Mouse (Mus musculus) left cerebral cortex, postnatal 36 days (tissue): Measurements from ENCODE around the gene St8sia6. TPM values are rescaled to one million over a fixed set of nuclear protein-coding genes. Genes with fewer than 3 reads are reported as not detected.

Experiments
- DNase-seq, 2 experiments: peaks; one replicate each; pipeline ENCODE4 v3.0.0; 2021 to 2022; ENCODE audit warnings: low spot score in 2 of 2, mixed read lengths in 1 of 2
- intact Hi-C: fragments of 180-260 bp; cut with DNase I; formaldehyde crosslinking; loops from one replicate; pipeline ENCODE4 v1.15.1; 2025
- total RNA-seq, 2 experiments: library from RNA; stranded (reverse); gene quantifications; 2 replicates each; pipeline ENCODE4 v1.2.3; 2021

St8sia6 gene
- total RNA-seq, 2 experiments from 2014 or later = 0.67 to 1.4 TPM

DNA sequence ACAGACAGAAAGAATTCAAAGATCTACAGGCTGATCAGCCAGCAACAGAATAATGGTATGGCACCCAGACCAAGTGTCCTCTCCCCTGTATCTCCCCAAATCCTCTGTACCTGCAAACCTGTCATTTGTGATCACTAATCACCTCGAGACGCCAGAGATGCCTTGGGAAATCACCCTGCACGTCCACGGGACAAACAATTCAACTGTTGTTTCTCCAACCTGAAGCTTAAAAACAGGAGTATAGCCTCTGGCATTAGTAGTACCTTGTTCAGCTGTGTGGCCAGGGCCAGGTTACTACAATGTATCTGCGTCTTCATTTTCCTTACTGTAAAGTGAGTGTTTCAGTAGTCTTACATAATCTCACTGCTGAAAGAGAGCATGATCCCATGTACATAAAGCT is 25.3 kb downstream of the St8sia6 start:
- DNase-seq = no peak
- intact Hi-C loops = no loop called here

DNA sequence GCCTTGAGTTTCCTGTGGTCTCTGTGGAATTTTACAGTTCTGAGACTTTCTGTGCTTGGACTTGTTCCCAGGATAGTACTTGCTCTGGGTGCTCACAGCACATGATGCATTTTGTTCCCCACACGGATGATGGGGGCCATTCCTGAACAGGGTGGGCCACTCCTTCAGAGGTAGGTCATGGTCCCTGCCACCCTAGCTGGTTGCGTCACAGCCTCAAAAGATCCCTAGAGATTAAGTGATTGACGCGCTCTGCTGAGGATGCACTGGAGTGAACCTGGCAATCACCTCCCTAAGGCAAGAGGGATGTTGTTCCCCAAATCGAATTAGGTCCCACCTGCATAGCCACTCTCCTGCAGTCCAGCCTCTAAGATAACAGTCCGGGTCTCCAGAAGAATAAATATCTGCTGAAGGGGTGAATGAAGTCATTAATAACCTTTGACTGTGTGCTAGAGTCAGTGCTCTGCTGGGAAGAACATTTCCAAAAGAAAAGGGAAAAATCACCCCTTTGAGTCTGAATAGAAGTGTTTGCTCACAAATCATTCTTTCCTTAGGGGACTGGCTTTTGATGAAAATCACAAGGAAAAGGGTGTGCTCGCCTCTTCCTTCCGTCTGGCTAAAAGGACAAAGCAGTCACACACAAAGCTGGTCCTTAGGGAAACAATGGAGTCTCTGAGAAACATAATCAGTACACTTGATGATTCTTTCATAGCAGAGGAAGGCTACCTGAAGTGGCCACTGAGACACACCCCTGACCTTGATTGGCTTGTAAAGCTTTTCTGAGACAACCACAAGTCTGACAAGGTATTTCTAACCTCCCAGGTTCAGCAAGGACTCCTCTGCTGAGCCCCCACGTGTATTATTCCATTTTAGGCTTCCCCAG is 26.1 kb downstream of the St8sia6 start:
- no peak for DNase-seq
- intact Hi-C loops = no loop called here

DNA sequence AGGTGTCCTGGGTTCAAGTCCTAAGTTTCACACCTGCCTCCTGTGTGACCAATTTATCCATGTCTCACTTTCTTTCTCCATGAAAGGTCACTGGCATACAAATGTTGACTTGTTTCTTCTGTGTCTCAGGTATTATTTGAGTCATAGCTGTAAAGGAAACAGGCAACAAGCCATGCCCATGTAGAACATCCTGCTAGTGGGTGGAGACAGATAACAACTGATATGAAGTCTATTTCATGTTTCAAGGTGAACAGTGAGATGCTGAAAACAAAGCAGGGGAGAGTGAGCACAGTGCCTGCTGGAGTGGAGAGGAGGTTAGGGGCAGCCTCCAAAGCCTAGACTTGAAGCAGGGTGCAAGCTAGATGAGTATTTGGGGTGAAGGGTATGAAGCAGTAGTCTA is 33.5 kb downstream of the St8sia6 start:
- intact Hi-C loops = no loop called here
- DNase-seq = no peak

DNA sequence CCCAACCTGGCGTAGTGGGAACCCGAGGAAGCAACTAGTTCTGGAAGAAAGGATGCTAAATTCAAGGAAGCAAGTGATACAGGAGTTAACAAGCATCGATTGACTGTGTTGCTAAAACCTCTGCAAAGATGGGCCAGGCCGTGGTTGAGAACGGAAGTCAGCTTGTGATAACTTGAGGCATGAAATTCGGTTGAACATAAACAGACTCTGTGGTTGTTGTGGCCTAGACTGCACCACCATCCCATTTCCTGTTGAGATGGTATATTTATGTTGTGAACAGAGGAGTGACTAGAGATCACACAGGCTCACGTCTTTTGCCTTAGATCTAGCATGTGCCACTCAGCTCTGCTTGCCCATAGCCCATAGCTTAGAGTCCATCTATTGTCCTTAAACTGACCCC is 36.5 kb downstream of the St8sia6 start:
- DNase-seq = no peak
- intact Hi-C loops = no loop called here

DNA sequence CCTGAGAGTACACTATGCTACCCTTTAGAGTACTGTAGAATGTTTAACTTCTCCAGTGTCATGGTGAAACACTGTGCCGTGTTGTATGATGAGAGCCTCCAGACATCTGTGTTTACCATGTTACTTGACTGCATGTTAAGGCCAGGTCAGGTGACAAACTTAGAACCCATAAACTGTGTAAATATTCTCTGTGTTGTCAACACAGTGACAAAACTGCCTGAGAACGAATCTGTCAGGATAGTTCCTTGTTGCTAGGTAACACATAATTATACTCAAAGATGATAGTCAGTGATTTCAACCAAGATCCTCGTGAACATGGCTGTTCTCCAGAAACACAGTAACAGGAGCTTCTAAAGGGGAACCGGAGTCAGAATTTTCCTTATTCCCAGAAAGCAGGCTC is 38.1 kb downstream of the St8sia6 start:
- DNase-seq = no peak
- intact Hi-C loops = no loop called here

DNA sequence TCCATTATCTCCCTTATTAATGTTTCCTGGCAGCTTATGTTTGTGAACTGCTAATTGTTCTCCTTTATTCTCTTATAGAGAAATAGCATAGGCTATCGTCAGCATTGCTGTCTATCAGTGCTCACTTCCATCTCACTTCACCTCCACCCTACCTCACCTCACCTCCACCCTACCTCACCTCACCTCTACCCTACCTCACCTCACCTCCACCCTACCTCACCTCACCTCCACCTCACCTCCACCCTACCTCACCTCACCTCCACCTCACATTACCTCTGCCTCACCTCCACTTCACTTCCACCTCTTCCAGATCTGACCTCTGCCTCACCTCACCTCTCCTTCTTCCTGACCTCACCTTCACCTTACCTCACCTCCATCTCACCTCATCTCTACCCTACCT is 42.2 kb downstream of the St8sia6 start:
- intact Hi-C loops = no loop called here
- DNase-seq = no peak

DNA sequence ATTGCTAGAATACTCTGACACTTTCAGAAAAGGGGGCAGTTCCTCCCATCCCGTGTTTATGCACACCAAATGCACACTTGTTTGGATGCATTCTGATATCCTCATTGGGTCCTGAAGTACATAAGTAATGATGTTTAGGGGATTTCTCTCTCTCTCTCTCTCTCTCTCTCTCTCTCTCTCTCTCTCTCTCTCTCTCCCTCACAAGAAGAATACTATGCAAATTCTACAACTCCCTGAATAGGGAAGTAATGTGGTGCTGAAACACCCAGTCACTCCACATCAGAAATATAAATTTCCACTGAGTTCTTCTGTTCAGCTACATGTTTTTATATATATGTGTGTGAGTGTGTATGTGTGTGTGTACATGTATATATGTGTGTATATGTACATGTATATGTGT is 43.1 kb downstream of the St8sia6 start:
- intact Hi-C loops = no loop called here
- no peak for DNase-seq

DNA sequence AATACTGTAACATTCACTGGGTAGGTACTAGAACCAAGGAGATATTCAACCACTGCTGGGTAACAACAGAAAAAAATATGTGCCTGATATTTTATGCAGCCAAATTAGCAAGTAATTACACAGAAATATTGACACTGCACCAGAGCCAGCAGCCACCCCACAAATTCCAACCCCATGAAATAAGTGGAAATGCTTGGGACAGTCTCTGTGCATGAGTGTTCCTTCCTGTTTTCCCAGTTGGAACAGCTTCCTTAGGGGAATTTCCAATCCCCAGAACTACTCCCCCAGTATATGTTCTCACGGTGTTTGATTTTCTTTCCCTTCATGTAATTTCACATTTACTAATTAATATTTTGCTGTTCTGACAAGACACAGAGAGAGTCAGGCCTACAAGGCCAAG is 43.8 kb downstream of the St8sia6 start:
- no peak for DNase-seq
- intact Hi-C loops = no loop called here

DNA sequence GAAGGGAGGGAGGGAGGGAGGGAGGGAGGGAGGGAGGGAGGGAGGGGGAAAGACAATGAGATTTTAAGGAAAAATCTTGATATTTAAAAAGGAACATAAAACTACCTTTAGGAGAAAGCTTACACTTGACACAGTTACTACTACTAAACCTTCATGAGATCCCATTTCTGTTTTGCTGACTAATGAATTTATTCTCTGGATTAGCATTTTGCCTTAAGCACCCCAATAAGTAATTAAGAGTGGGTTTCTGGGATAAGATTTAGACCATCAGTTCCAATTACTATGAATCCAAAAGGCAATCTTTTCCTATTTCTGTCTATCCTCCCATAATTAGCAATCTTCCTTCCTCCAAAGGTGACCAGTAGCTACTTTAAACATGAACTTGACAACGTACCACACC is 44.7 kb downstream of the St8sia6 start:
- no peak for DNase-seq
- intact Hi-C loops = no loop called here

DNA sequence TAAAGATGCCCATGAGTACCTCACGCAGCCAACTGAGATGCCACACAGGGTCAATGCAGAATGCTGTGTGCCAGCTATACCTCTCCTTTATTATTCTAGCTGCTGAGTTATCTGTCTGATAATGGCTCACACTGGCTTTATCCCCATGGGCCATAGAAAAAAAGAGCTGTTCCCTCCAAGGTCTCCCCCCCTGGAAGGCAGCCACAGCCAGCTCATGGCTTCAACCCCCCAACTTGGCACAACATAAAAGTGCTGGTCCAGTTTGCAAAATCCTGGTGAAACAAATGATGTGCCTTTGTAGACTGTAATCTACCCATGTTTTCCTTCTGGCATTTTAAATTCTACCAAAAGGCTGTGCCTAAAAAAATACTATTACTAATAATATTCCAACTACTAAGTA is 46.3 kb downstream of the St8sia6 start:
- intact Hi-C loops = no loop called here
- no peak for DNase-seq

DNA sequence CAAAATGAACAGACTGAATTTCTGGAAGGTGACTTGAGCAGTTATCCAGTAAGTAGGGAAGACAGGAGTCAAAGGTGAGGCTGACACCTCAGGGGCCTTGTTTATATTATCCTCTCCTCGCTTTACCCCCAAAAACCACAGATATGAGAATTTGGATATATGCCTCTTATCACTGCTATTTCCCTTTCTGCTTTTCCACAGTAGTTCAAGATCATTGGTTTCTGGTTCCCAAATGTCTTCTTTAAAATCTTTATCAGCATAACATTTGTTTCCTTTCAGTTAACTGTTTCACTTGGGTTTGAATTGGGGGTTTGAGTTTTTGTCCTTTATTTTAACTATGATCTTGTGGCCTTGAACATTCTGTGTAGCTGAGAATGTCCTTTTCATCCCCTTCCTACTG is 47.8 kb downstream of the St8sia6 start:
- intact Hi-C loops = no loop called here
- DNase-seq = no peak

DNA sequence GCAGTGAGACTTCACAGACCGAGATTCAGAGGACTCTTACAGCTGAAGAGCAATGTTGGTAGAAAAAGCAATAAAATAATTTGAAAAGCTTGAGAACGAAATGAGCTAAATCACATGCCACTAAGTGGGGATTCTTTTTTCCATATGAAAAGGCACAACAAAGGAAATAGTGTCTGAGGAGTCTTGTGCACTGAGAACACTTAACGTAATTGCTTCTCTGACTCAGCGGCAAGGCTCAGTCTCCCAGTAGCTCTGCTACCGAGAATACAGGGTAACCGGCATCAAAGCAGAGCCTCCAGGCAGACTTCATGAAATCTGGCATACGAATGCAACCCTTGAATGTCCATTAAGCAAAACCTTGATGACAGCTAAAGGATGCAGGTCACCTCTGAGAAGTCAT is 55.2 kb downstream of the St8sia6 start:
- intact Hi-C loops = no loop called here
- DNase-seq = no peak

DNA sequence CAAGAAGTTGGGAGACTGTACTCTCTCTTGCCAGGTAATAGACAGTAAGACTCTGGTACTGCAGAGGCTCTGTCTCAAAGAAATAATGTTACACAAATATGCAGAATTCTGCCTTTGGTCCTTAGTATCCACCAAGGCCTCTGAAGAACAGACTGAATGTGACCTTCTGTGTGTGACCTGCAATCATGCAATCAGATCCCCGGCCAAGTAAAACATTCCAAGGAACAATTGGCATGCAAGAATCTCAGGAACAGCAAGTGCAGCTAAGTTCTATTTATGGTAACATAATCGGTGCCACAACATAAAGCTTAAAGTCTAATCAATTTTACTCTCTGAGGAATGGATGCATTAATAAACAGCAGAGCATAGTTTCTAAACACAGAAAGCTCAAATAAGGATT is 66.0 kb downstream of the St8sia6 start:
- no peak for DNase-seq
- intact Hi-C loops = no loop called here

DNA sequence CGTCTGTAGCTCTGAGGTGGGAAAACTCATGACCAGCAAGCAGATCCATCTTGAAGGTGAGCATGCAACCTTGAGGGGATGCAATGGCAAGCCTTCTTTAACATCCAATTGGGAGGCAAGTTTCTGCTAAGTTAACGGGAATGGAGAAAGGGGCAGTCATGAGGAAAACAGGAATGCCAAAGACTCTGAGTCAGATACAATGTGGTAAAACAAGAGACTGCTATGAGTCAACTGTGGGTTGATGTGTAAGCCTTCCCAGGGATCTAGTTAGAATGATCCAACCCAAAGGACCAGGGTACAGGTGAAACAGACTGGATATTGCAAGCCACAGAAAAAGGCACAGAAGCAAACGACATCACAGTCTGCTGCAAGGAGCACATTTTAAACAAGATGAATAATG is 68.3 kb downstream of the St8sia6 start:
- intact Hi-C loops = no loop called here
- DNase-seq = no peak

DNA sequence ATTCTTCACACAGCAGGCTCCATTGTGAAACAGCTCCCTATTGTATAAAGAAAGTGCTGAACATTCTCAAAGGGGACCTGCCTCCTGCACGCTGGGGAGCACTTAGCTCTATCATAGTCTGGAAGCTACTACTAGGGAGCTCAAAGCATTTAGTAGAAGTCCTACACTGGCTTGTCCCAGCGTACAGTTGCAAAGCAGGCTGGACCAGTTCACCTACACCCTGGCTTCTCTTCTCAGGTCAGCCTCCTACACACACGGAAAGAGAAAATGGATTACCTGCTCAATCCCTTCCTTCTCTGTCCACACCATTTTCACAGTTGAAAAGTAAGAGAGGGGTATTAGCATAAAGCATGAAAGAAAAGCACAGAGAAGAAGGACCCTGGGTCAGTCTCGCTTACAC is 71.6 kb downstream of the St8sia6 start:
- intact Hi-C loops = no loop called here
- DNase-seq = no peak

DNA sequence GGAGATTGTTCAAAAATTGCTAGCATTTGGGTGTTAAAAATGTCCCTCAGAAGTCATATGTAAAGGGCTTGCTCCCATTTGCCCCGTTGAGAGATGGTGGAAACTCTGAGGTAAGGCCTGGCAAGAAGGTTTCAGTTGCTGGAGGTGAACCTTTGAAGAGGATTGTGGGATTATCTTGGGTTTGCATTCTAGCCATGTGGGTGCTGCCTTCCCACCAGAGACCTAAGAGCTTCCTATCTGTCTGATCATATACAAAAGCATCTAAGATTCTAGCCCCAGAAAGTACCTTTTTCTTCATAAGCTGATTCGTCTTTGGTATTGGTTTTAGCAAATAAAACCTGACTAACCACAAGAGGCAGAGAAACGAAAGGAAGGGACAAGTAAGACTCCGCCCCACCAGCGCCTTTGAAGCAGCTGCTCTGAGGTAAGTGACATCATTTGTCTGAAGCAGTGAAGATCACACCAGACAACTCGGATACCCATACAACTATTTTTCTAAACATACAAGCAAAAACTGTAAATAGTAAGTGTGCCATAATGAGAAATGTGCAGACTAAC is 75.2 kb downstream of the St8sia6 start:
- DNase-seq = no peak
- intact Hi-C loops = no loop called here

DNA sequence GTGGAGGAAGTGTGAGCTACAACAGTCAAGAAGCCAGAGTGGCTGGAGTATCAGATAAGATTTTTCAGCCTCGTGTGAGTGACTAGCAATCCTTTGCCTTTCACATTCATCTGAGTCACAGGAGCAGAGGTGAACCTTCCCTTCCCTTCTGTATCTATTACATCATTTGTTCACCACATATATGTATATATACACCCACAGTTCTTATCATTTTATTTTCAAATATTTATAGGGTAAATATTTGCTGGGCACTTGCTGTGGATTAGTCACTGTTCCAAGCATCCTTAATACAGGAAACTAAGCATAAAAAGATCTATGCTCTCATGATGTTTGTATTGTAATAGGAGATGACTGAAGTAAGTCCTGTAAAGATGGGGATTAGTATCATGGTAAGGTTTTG is 85.1 kb downstream of the St8sia6 start:
- intact Hi-C loops = no loop called here
- no peak for DNase-seq

DNA sequence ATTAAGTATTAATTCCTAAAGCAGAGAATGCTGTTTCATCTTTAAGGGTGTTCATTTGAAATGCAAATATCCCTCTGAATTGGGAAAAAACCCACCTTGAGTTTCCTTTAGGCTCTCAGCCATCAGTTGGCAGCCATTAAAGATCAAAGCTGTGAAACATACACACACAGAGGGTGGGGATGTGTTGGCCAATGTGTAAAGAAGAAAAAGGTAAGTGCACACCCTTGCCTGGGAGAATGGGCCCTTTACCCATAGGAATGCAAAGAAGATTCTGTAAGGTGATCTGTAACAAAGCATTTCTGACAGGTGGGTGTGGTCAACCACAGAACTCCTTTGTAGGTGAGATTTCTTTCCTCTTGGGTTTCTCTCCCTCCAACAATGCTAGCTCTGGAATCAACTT is 96.3 kb downstream of the St8sia6 start:
- intact Hi-C loops = no loop called here
- no peak for DNase-seq

DNA sequence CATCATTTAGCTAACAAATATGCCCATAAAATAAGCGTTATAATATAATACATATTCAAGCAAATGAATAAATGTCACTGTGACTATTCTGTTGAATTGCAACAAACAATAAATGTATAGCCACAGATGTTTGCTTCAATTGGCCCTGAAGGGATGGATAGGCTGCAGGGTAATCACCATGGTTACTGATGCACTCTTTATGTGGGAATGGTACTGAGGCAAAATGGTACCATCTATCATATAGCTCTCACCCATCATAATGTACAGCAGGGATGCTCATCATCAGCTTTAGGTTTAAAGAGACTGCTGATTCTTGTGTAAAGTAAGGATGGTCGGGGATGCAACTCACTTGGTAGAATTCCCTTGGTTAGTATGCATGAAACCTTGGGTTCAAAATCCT is 99.4 kb downstream of the St8sia6 start:
- intact Hi-C loops = no loop called here
- DNase-seq = no peak

DNA sequence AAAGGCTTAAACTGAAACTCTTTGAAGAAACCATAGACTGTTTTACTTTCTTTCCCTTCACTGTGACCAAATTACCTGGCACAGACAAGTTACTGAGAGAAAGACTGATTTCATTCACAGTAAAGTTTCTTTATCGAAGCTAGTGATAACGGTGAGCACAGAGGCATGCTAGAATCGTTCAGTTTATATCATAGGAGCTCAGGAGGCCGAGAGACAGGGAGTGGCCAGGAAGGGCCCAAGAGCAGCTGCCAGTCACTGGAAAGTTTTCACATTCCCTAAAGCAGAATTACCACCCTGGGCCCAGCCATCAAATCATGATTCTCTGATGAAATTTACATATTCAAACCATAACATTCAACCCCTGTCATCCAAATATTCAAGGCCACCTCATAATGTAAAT is 109.5 kb downstream of the St8sia6 start:
- DNase-seq = no peak
- intact Hi-C loops = no loop called here

DNA sequence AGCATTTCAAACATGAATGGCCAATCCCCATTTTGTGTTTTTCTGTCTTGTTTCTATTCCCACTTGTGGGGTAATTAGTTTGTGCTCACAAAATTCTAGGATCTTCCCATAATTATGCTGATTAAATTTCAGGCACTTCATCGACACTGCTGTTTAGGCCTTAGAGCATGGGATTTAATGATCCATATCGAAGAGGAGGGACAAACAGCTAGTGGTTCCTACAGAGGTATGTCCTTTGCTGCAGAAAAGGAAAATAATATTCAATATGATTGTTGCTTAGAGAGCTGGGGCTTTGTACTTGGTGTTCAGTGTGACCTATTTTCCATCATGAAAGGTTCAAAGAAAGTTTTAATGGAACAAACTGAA is 110.7 kb downstream of the St8sia6 start:
- intact Hi-C loops = no loop called here
- DNase-seq = no peak
